Mouse (Mus musculus): ENCODE data around the gene Btbd17.
A peak's percentile ranks its signal among the peaks of the same experiment; 100 is the strongest.

The Btbd17 gene

GRCm38 (mm10) chr11:114802540-114803267, 7.0 kb upstream of the Btbd17 start:
- no peak for DNase-seq (ENCODE audit: low spot score)

GRCm38 (mm10) chr11:114801906-114802305, 6.2 kb upstream of the Btbd17 start:
- no peak for DNase-seq (ENCODE audit: low spot score)

- DNase-seq (ENCODE audit: low spot score): no peak
These were observed 2.9 kb upstream of the Btbd17 start, which contains the start of gene Gpr142 for GRCm38 (mm10) chr11:114798624-114799023. Gpr142 (plus strand) TSS chr11:114798924.

GRCm38 (mm10) chr11:114797981-114798380, 2.2 kb upstream of the Btbd17 start:
- DNase-seq (ENCODE audit: low spot score): no peak

GRCm38 (mm10) chr11:114797176-114797575, 1.4 kb upstream of the Btbd17 start:
- no peak for DNase-seq (ENCODE audit: low spot score)

- DNase-seq (ENCODE audit: low spot score): peak; percentile 82
These were observed 456 bp downstream of the Btbd17 start for GRCm38 (mm10) chr11:114795231-114795746.

- DNase-seq (ENCODE audit: low spot score): no peak
These were observed 1.1 kb downstream of the Btbd17 start for GRCm38 (mm10) chr11:114794691-114795090.

- no peak for DNase-seq (ENCODE audit: low spot score)
These were observed 1.7 kb downstream of the Btbd17 start for GRCm38 (mm10) chr11:114793868-114794545.

GRCm38 (mm10) chr11:114792931-114793494, 2.7 kb downstream of the Btbd17 start:
- no peak for DNase-seq (ENCODE audit: low spot score)

GRCm38 (mm10) chr11:114791891-114792411, 3.8 kb downstream of the Btbd17 start:
- no peak for DNase-seq (ENCODE audit: low spot score)

- no peak for DNase-seq (ENCODE audit: low spot score)
These were observed 4.3 kb downstream of the Btbd17 start for GRCm38 (mm10) chr11:114791351-114791889.

- no peak for DNase-seq (ENCODE audit: low spot score)
These were observed 4.9 kb downstream of the Btbd17 start for GRCm38 (mm10) chr11:114790841-114791240.

- no peak for DNase-seq (ENCODE audit: low spot score)
These were observed 5.6 kb downstream of the Btbd17 start for GRCm38 (mm10) chr11:114790171-114790570.

GRCm38 (mm10) chr11:114789716-114790115, 6.0 kb downstream of the Btbd17 start:
- no peak for DNase-seq (ENCODE audit: low spot score)

GRCm38 (mm10) chr11:114789061-114789714, 6.6 kb downstream of the Btbd17 start:
- peak; percentile 92 for DNase-seq (ENCODE audit: low spot score)

- DNase-seq (ENCODE audit: low spot score): no peak
These were observed 8.1 kb downstream of the Btbd17 start for GRCm38 (mm10) chr11:114787611-114788010.

- DNase-seq (ENCODE audit: low spot score): peak; percentile 70
These were observed 9.4 kb downstream of the Btbd17 start for GRCm38 (mm10) chr11:114786326-114786725.

- DNase-seq (ENCODE audit: low spot score): no peak
These were observed 9.9 kb downstream of the Btbd17 start for GRCm38 (mm10) chr11:114785892-114786291.

GRCm38 (mm10) chr11:114780076-114780475, 15.7 kb downstream of the Btbd17 start:
- DNase-seq (ENCODE audit: low spot score): peak; percentile 28

- DNase-seq (ENCODE audit: low spot score): no peak
These were observed 23.8 kb downstream of the Btbd17 start for GRCm38 (mm10) chr11:114771896-114772295.

GRCm38 (mm10) chr11:114769911-114770310, 25.8 kb downstream of the Btbd17 start:
- DNase-seq (ENCODE audit: low spot score): no peak
